In genomic region chr9:104972828-104973227, GRCm38 (mm10) we compare ENCODE assay signal across 18 mouse cellular contexts.
DNase-seq lines count a peak whose midpoint lies in the region; ATAC-seq and TF ChIP-seq lines count a peak whose summit lies in the region.
"Had no signal": no experiment of that assay in that cellular context is flagged by ENCODE, and none has a peak within 500 bp of the region (broad histone marks: within the 10 kb centered on the region; RNA-seq: fewer than 3 reads in every experiment).

No protein-coding gene starts in this region.

- H3K9ac ChIP-seq in midbrain, postnatal 0 days (replicated peaks; ENCODE audit: low read length, poor library complexity, severe bottlenecking): no peak overlapping the region
- H3K9ac ChIP-seq in midbrain, embryonic 16.5 days (ENCODE audit: low read depth, low read length): no peak overlapping the region
- H3K9ac ChIP-seq: embryonic facial prominence, embryonic 15.5 days; forebrain, embryonic 12.5 days; kidney, embryonic 15.5 days; limb, embryonic 12.5 days; lung, embryonic 15.5 days; midbrain, embryonic 13.5 days; neural tube, embryonic 12.5 days had no signal

- H3K4me2 ChIP-seq in midbrain, postnatal 0 days (ENCODE audit: low read depth, low read length, poor library complexity, severe bottlenecking): no peak overlapping the region
- no peak overlapping the region for H3K4me2 ChIP-seq in midbrain, embryonic 16.5 days (ENCODE audit: low read length)
- H3K4me2 ChIP-seq: embryonic facial prominence, embryonic 15.5 days; forebrain, embryonic 12.5 days; kidney, embryonic 15.5 days; limb, embryonic 12.5 days; lung, embryonic 15.5 days; midbrain, embryonic 13.5 days; neural tube, embryonic 12.5 days had no signal

- H3K9me3 ChIP-seq in heart, embryonic 10.5 days: no peaks in the 10 kb centered on the region
- H3K9me3 ChIP-seq in midbrain, postnatal 0 days (ENCODE audit: low read length): no peaks in the 10 kb centered on the region
- H3K9me3 ChIP-seq in midbrain, embryonic 16.5 days (replicated peaks; ENCODE audit: control insufficient read depth, low read length, poor library complexity, severe bottlenecking): no peaks in the 10 kb centered on the region
- H3K9me3 ChIP-seq: embryonic facial prominence, embryonic 15.5 days; forebrain, embryonic 12.5 days; kidney, embryonic 15.5 days; limb, embryonic 12.5 days; lung, embryonic 15.5 days; midbrain, embryonic 13.5 days; neural tube, embryonic 12.5 days had no signal

- DNase-seq in heart, adult 11 months: peak; percentile 93
- DNase-seq in heart, embryonic 10.5 days (ENCODE audit: low spot score): no peak
- peak; percentile 32 for DNase-seq in midbrain, postnatal 0 days (ENCODE audit: low spot score)
- DNase-seq in splenic B cell, adult 2 months (ENCODE audit: low read depth, low spot score): peak; percentile 15
- DNase-seq in cerebellum, postnatal 25 days: no peak
- DNase-seq: cerebellum, adult 9-11 months; heart, postnatal 36 days had no signal

- WGBS in heart, embryonic 10.5 days: 90% methylated on average over 7 of the region's 7 CpGs
- 77% methylated on average over 7 of the region's 7 CpGs for WGBS in midbrain, postnatal 0 days
- WGBS in midbrain, embryonic 16.5 days: 83% methylated on average over 7 of the region's 7 CpGs

- H3K27ac ChIP-seq in heart, embryonic 10.5 days: no peak overlapping the region
- H3K27ac ChIP-seq in midbrain, postnatal 0 days (ENCODE audit: low read depth, low read length): no peak overlapping the region
- no peak overlapping the region for H3K27ac ChIP-seq in midbrain, embryonic 16.5 days (ENCODE audit: low read length)
- H3K27ac ChIP-seq: embryonic facial prominence, embryonic 15.5 days; forebrain, embryonic 12.5 days; kidney, embryonic 15.5 days; limb, embryonic 12.5 days; lung, embryonic 15.5 days; midbrain, embryonic 13.5 days; neural tube, embryonic 12.5 days had no signal

- TF ChIP-seq CTCF in midbrain, postnatal 0 days (IDR thresholded peaks at IDR 0.05): no peak

- H3K4me1 ChIP-seq in heart, embryonic 10.5 days: no peaks in the 10 kb centered on the region
- no peaks in the 10 kb centered on the region for H3K4me1 ChIP-seq in midbrain, postnatal 0 days (ENCODE audit: insufficient read depth, low read length)
- no peaks in the 10 kb centered on the region for H3K4me1 ChIP-seq in midbrain, embryonic 16.5 days (ENCODE audit: control insufficient read depth, insufficient read depth, low read length)
- H3K4me1 ChIP-seq: embryonic facial prominence, embryonic 15.5 days; forebrain, embryonic 12.5 days; kidney, embryonic 15.5 days; limb, embryonic 12.5 days; lung, embryonic 15.5 days; midbrain, embryonic 13.5 days; neural tube, embryonic 12.5 days had no signal

- H3K27me3 ChIP-seq in heart, embryonic 10.5 days (ENCODE audit: insufficient read depth, poor library complexity, severe bottlenecking): no peaks in the 10 kb centered on the region
- no peaks in the 10 kb centered on the region for H3K27me3 ChIP-seq in midbrain, postnatal 0 days (ENCODE audit: insufficient read depth, low read length)
- no peaks in the 10 kb centered on the region for H3K27me3 ChIP-seq in midbrain, embryonic 16.5 days (ENCODE audit: control insufficient read depth, insufficient read depth, low read depth, low read length)
- H3K27me3 ChIP-seq in splenic B cell, adult 2 months (ENCODE audit: control insufficient read depth, insufficient read depth, low read length, poor library complexity, severe bottlenecking): no peaks in the 10 kb centered on the region
- H3K27me3 ChIP-seq: embryonic facial prominence, embryonic 15.5 days; forebrain, embryonic 12.5 days; kidney, embryonic 15.5 days; limb, embryonic 12.5 days; lung, embryonic 15.5 days; midbrain, embryonic 13.5 days; neural tube, embryonic 12.5 days had no signal

- no peak overlapping the region for H3K4me3 ChIP-seq in heart, embryonic 10.5 days
- H3K4me3 ChIP-seq in midbrain, postnatal 0 days (ENCODE audit: low read depth, low read length): no peak overlapping the region
- H3K4me3 ChIP-seq in midbrain, embryonic 16.5 days (ENCODE audit: low read depth, low read length): no peak overlapping the region
- H3K4me3 ChIP-seq: embryonic facial prominence, embryonic 15.5 days; forebrain, embryonic 12.5 days; kidney, embryonic 15.5 days; limb, embryonic 12.5 days; lung, embryonic 15.5 days; midbrain, embryonic 13.5 days; neural tube, embryonic 12.5 days had no signal

- no peak for ATAC-seq in midbrain, postnatal 0 days (ENCODE audit: low FRiP score)
- ATAC-seq in midbrain, embryonic 16.5 days: no peak
- ATAC-seq in megakaryocyte, adult 5-6 weeks (ENCODE audit: poor library complexity, severe bottlenecking): peak; percentile 100
- no peak for ATAC-seq in activated CD4-positive, CD25-positive, alpha-beta regulatory T cell, adult 4 months
- ATAC-seq: inflammation-experienced regulatory T-cells, adult 6 months; midbrain, embryonic 13.5 days had no signal

- H3K36me3 ChIP-seq in heart, embryonic 10.5 days: no peaks in the 10 kb centered on the region
- no peaks in the 10 kb centered on the region for H3K36me3 ChIP-seq in midbrain, postnatal 0 days (ENCODE audit: insufficient read depth, low read length)
- H3K36me3 ChIP-seq in midbrain, embryonic 16.5 days (ENCODE audit: control insufficient read depth, insufficient read depth, low read length): no peaks in the 10 kb centered on the region
- no peaks in the 10 kb centered on the region for H3K36me3 ChIP-seq in splenic B cell, adult 2 months (ENCODE audit: control insufficient read depth, insufficient read depth, low read length, poor library complexity, severe bottlenecking)
- H3K36me3 ChIP-seq: embryonic facial prominence, embryonic 15.5 days; forebrain, embryonic 12.5 days; kidney, embryonic 15.5 days; limb, embryonic 12.5 days; lung, embryonic 15.5 days; midbrain, embryonic 13.5 days; neural tube, embryonic 12.5 days had no signal

Comparison
In these comparisons a context has a peak if more than half of its experiments do, and no peak if none do; other contexts are left out.
1. DNase-seq: peak in heart, adult 11 months (single experiment), midbrain, postnatal 0 days (single experiment) and splenic B cell, adult 2 months (single experiment); none in heart, embryonic 10.5 days (single experiment) and cerebellum, postnatal 25 days (0 of 2).